Mouse (Mus musculus): ENCODE results near the gene Abat.

DNA sequence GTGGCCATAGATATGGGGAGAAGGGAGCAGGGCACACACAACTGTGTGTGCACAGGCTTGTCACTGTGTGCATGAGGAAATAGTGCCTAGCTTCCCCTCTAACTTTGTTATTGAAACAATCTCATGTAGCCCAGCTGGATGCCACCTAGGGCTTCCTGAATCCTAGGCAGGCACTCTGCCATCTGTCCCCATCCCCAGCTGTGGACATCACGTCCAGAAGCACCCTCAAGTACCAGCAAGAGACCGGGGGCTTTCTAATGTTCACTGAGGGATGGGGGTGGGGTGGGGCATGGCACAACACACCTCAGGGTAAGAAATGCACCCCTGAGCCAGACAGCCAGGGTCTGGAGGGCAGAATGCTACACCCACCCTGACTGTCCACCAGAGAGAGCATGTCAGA is 155.2 kb downstream of the Abat start:
- TF ChIP-seq TAL1 (IDR thresholded peaks at IDR 0.05; ENCODE audit: low read length): no peak
- TF ChIP-seq GATA1 (IDR thresholded peaks at IDR 0.05; ENCODE audit: low read length): no peak

Data from erythroblast, embryonic 14.5 days (primary cell).